Mouse (Mus musculus) kidney, embryonic 16.5 days (tissue): Measurements from ENCODE around the gene Slc26a6. TPM values are rescaled to one million over a fixed set of nuclear protein-coding genes. Genes with fewer than 3 reads are reported as not detected.
A peak's percentile ranks its signal among the peaks of the same experiment; 100 is the strongest.

Experiments
- ATAC-seq: fragments of 200-750 bp; cut with Nextera tagmentation; 2 replicates; pipeline ENCODE4 v1.8.0; 2017; ENCODE audit warnings: moderate TSS enrichment; ENCODE audit not compliant: low FRiP score, low TSS enrichment
- H3K27ac ChIP-seq: fragments of 300-500 bp; sonication (generic); 2 replicates; pipeline ENCODE4 v1.5.1; 2014; ENCODE audit warnings: low read length
- H3K27me3 ChIP-seq: fragments of 300-500 bp; sonication (generic); 2 replicates; pipeline ENCODE4 v1.6.1; 2014; ENCODE audit warnings: low read length, control low read depth, mixed read lengths; ENCODE audit not compliant: insufficient read depth
- H3K36me3 ChIP-seq: fragments of 300-500 bp; sonication (generic); 2 replicates; pipeline ENCODE4 v1.6.1; 2014; ENCODE audit warnings: low read length, control low read depth, mixed read lengths; ENCODE audit not compliant: insufficient read depth
- H3K4me1 ChIP-seq: fragments of 300-500 bp; sonication (generic); 2 replicates; pipeline ENCODE4 v1.6.1; 2014; ENCODE audit warnings: low read length, control low read depth, mixed read lengths; ENCODE audit not compliant: insufficient read depth
- H3K4me2 ChIP-seq: fragments of 300-500 bp; sonication (generic); replicated peaks from 2 replicates; pipeline ENCODE4 v1.6.1; 2014; ENCODE audit warnings: low read depth, low read length
- H3K4me3 ChIP-seq: fragments of 300-500 bp; sonication (generic); 2 replicates; pipeline ENCODE4 v1.5.1; 2014; ENCODE audit warnings: mild to moderate bottlenecking, low read length
- H3K9ac ChIP-seq: fragments of 300-500 bp; sonication (generic); replicated peaks from 2 replicates; pipeline ENCODE4 v1.6.1; 2014; ENCODE audit warnings: low read length
- H3K9me3 ChIP-seq: fragments of 300-500 bp; sonication (generic); 2 replicates; pipeline ENCODE4 v1.6.1; 2016; ENCODE audit warnings: low read length, control low read depth
- WGBS: fragments of 180-500 bp; shearing (Covaris S2); extraction: QIAGEN DNeasy Blood & Tissue Kit; methylation state at CpG from one replicate; pipeline ENCODE4 v1.1.7; 2014; 5-methylcytosine and 5-hydroxymethylcytosine counted together
- polyA plus RNA-seq: library from polyadenylated mRNA; unstranded; fragments of >200 nt; fragmentation: Nextera tagmentation; extraction: Ambion mirVana; gene quantifications from 2 replicates; pipeline ENCODE4 v1.2.1, GENCODE M21; 2015

The Slc26a6 gene
- polyA plus RNA-seq, 1 experiment from 2014 or later, result 14.4 TPM

DNA sequence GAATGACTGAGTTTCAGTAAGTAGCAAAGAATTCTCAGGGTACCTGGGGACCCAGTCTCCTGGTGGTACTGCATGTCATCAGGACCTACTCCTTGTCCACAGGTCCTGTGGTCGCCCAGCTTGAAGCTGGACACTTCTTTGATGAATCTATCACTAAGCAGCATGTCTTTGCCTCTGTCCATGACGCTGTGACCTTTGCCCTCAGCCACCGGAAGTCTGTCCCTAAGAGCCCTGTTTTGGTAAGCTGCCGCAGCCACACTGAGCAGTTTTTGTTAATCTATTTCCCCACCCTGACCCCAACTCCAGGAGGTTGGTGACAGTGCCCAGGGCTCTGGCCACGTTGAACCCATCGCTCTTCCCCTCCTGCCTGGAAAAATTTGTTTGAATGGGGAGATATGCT lies 59.2 kb downstream of the Slc26a6 start:
- Histone ChIP-seq H3K4me1 (no peaks in the 10 kb centered on the region), H3K27me3 (no peaks in the 10 kb centered on the region), H3K36me3 (no peaks in the 10 kb centered on the region), H3K4me3 (no peak overlapping the region), H3K27ac (no peak overlapping the region), H3K9ac (no peak overlapping the region), H3K4me2 (no peak overlapping the region), H3K9me3 (no peaks in the 10 kb centered on the region)
- WGBS, result 61% methylated on average over 6 of the region's 6 CpGs
- ATAC-seq, result no peak

DNA sequence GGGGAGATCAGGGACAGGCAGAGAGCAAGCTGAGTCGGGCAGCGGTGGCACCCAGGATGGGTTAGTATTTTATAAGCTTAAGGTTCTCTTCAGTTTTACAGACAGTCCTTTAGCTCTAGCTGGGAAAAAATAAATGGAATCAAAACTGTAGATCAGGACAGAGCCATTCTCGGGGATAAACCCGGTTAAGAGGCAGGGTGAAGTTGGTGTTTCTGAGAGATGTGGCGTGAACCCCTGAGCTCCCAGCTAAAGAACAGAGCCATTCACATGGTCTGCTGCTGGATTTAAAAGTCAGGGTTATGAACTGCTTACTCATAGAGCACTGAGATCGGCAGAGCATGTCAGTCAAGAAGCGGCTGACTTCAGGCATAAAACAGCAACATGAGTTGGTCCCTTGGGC lies 60.1 kb downstream of the Slc26a6 start:
- H3K4me3 ChIP-seq, result no peak overlapping the region
- WGBS, result 75% methylated on average over 7 of the region's 7 CpGs
- H3K27ac ChIP-seq, result no peak overlapping the region

DNA sequence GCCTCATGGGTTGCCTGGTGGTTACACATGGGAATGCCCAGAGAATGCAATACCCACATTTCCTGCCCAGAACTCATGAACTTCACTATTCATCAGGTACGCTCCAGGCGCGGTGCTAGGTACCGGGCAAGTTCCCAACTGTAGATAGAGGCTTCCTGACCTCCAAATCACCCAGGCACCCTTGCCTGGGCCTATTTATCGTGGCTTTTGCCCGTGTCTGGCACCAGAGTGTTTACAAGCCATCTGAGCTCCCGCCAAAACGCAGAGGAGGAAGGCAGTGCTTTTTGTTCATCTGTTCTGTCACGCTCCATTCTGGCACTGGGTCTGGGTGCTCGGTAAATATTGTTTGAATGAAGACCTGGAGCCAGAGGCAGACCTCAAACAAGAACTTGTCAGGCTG lies 60.5 kb downstream of the Slc26a6 start:
- H3K4me1 ChIP-seq, result no peaks in the 10 kb centered on the region
- H3K4me2 ChIP-seq, result no peak overlapping the region
- H3K27me3 ChIP-seq, result no peaks in the 10 kb centered on the region
- H3K4me3 ChIP-seq, result no peak overlapping the region
- ATAC-seq, result no peak
- WGBS, result 80% methylated on average over 10 of the region's 10 CpGs
- no peaks in the 10 kb centered on the region for H3K9me3 ChIP-seq
- no peak overlapping the region for H3K27ac ChIP-seq
- no peak overlapping the region for H3K9ac ChIP-seq
- H3K36me3 ChIP-seq, result no peaks in the 10 kb centered on the region

More for the DNA sequence above, 60.1 kb downstream of the Slc26a6 start:
- no peaks in the 10 kb centered on the region for H3K9me3 ChIP-seq
- H3K36me3 ChIP-seq, result no peaks in the 10 kb centered on the region
- H3K9ac ChIP-seq, result no peak overlapping the region
- no peak overlapping the region for H3K4me2 ChIP-seq
- ATAC-seq, result no peak
- no peaks in the 10 kb centered on the region for H3K4me1 ChIP-seq
- H3K27me3 ChIP-seq, result no peaks in the 10 kb centered on the region

GRCm38 (mm10) chr9:108914491-108914890 lies 61.4 kb downstream of the Slc26a6 start, which contains the start of gene Tmem89:
Gene Tmem89 (plus strand): TSS chr9:108914619.
- Histone ChIP-seq H3K9me3 (no peaks in the 10 kb centered on the region), H3K9ac (no peak within 1 kb of the TSS), H3K27ac (no peak within 1 kb of the TSS), H3K4me2 (no peak within 1 kb of the TSS), H3K27me3 (no peaks in the 10 kb centered on the region), H3K4me1 (no peaks in the 10 kb centered on the region), H3K4me3 (no peak within 1 kb of the TSS), H3K36me3 (no peaks in the 10 kb centered on the region)
- ATAC-seq, result no peak
- 76% methylated on average over 6 of the region's 6 CpGs for WGBS

GRCm38 (mm10) chr9:108925897-108926296 lies 72.8 kb downstream of the Slc26a6 start:
- 32% methylated on average over 8 of the region's 8 CpGs for WGBS
- H3K9me3 ChIP-seq, result no peaks in the 10 kb centered on the region
- H3K4me1 ChIP-seq, result no peaks in the 10 kb centered on the region
- no peaks in the 10 kb centered on the region for H3K36me3 ChIP-seq
- H3K27me3 ChIP-seq, result no peaks in the 10 kb centered on the region
- no peak overlapping the region for H3K4me2 ChIP-seq
- no peak overlapping the region for H3K4me3 ChIP-seq
- no peak overlapping the region for H3K27ac ChIP-seq
- no peak overlapping the region for H3K9ac ChIP-seq
- ATAC-seq, result no peak

- no peaks in the 10 kb centered on the region for H3K9me3 ChIP-seq
- ATAC-seq, result no peak
- H3K27ac ChIP-seq, result no peak overlapping the region
- no peaks in the 10 kb centered on the region for H3K4me1 ChIP-seq
- H3K9ac ChIP-seq, result no peak overlapping the region
- H3K27me3 ChIP-seq, result no peaks in the 10 kb centered on the region
- H3K4me3 ChIP-seq, result no peak overlapping the region
- WGBS, result 83% methylated on average over 3 of the region's 3 CpGs
- no peak overlapping the region for H3K4me2 ChIP-seq
- H3K36me3 ChIP-seq, result no peaks in the 10 kb centered on the region
These were observed 75.3 kb downstream of the Slc26a6 start for GRCm38 (mm10) chr9:108928424-108928823.

- peaks cover 5% of the 10 kb centered on the region for H3K4me1 ChIP-seq
- no peaks in the 10 kb centered on the region for H3K9me3 ChIP-seq
- no peaks in the 10 kb centered on the region for H3K27me3 ChIP-seq
- H3K36me3 ChIP-seq, result peaks cover 27% of the 10 kb centered on the region
- H3K4me3 ChIP-seq, result peak overlapping the region; percentile 98; the same call in 1 of the 2 replicates
- H3K27ac ChIP-seq, result no peak overlapping the region
- no peak overlapping the region for H3K9ac ChIP-seq
- ATAC-seq, result peak; percentile 18; the same call in 1 of the 2 replicates
- 20% methylated on average over 3 of the region's 3 CpGs for WGBS
- H3K4me2 ChIP-seq, result 0 out of 2 replicates have a peak overlapping the region, but pooled peaks have one; percentile 29
These were observed 82.9 kb downstream of the Slc26a6 start for GRCm38 (mm10) chr9:108935991-108936390.

DNA sequence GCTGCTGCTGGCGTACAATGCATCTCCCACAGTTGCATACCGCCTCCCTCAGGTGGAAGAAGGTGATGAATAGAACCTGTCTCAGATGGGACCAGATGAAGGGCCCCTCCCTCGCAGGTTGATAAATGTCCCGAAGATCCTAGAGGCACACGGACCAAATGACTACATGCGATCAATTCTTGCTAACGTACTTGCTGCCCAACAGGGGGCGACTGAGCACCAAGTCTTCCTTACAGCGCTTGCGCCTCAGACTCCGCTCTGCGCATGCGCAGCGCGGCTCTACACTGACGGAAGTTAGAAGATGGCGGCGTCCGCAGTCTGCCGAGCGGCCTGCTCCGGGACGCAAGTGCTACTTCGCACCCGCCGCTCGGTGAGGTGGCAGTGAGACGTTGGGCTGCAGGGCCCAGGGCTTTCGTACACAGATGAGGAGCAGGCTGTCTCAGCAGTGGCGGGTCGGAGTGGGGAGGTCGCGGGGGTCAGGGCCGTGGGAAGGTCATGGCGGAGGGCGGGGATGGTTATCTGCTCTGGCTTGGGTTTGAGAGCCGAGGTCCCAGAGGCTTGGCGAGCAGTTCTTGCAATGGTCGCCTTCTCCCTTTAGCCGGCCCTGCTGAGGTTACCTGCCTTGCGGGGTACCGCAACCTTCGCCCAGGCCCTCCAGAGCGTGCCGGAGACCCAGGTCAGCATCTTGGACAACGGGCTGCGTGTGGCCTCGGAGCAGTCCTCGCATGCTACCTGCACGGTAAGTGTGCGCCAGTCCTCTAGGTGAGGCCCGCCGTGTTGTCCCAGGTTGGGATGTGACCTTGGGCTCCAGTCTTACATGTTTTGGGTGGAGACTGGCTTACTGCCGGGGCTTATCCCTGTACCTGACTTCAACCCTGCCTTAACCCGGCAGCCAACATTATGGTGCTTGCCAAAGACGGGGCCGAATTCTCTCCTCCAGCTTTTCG lies 83.6 kb downstream of the Slc26a6 start, which contains the start of gene Uqcrc1:
Uqcrc1 (plus strand) TSS at position 216 of the 947 bp plus-strand sequence.
- Histone ChIP-seq H3K36me3 (peaks cover 34% of the 10 kb centered on the region), H3K4me1 (peaks cover 5% of the 10 kb centered on the region), H3K9me3 (no peaks in the 10 kb centered on the region), H3K4me3 (peak within 1 kb of the TSS; percentile 98), H3K27me3 (no peaks in the 10 kb centered on the region), H3K4me2 (peak within 1 kb of the TSS; percentile 66), H3K27ac (peak within 1 kb of the TSS; percentile 79), H3K9ac (peak within 1 kb of the TSS; percentile 94)
- ATAC-seq, result peak; percentile 91
- under 1% methylated on average over 58 of the region's 58 CpGs for WGBS

DNA sequence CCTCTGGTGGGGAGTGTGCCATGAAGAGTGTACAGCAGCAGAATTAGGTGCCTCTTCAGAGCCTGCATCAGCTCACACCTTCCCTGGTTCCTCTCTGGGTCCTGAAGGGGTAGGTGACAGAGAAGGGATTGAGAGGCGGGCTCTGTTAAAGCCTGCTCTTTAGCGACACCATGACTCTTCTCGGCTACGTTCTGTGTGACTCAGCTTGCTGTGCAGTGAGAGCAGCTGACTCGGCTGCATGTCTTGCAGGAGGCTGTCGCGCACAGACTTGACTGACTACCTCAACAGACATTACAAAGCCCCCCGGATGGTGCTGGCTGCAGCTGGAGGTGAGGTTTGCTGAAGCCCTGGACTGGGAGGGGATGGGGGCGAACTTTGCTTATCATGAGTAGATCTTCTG lies 92.0 kb downstream of the Slc26a6 start:
- Histone ChIP-seq H3K27me3 (no peaks in the 10 kb centered on the region), H3K9me3 (no peaks in the 10 kb centered on the region), H3K36me3 (peaks cover 87% of the 10 kb centered on the region), H3K9ac (no peak overlapping the region), H3K27ac (no peak overlapping the region), H3K4me1 (peaks cover 10% of the 10 kb centered on the region), H3K4me3 (no peak overlapping the region), H3K4me2 (no peak overlapping the region)
- WGBS, result 77% methylated on average over 9 of the region's 9 CpGs
- ATAC-seq, result no peak

- H3K4me2 ChIP-seq, result no peak overlapping the region
- WGBS, result 85% methylated on average over 5 of the region's 5 CpGs
- H3K4me3 ChIP-seq, result no peak overlapping the region
- no peak overlapping the region for H3K9ac ChIP-seq
- H3K9me3 ChIP-seq, result no peaks in the 10 kb centered on the region
- H3K27me3 ChIP-seq, result no peaks in the 10 kb centered on the region
- H3K36me3 ChIP-seq, result peaks cover 89% of the 10 kb centered on the region
- peaks cover 10% of the 10 kb centered on the region for H3K4me1 ChIP-seq
- ATAC-seq, result no peak
- H3K27ac ChIP-seq, result no peak overlapping the region
These were observed 92.5 kb downstream of the Slc26a6 start for GRCm38 (mm10) chr9:108945608-108946007.
